Mouse (Mus musculus) T-helper 1 cell (primary cell): Measurements from ENCODE around the gene Chchd4.
"Not testable (repeated sequence)": the region's sequence is repeated elsewhere in the genome, so short reads cannot be mapped to it uniquely, and the experiment has no call there.

ENCODE experiments used
- in situ Hi-C: fragments of 300-600 bp; cut with MboI, MseI; formaldehyde crosslinking; loops from one replicate; pipeline ENCODE4 v1.15.1; 2025; ENCODE audit warnings: high pct_unique_total_duplicates

Chchd4 gene

DNA sequence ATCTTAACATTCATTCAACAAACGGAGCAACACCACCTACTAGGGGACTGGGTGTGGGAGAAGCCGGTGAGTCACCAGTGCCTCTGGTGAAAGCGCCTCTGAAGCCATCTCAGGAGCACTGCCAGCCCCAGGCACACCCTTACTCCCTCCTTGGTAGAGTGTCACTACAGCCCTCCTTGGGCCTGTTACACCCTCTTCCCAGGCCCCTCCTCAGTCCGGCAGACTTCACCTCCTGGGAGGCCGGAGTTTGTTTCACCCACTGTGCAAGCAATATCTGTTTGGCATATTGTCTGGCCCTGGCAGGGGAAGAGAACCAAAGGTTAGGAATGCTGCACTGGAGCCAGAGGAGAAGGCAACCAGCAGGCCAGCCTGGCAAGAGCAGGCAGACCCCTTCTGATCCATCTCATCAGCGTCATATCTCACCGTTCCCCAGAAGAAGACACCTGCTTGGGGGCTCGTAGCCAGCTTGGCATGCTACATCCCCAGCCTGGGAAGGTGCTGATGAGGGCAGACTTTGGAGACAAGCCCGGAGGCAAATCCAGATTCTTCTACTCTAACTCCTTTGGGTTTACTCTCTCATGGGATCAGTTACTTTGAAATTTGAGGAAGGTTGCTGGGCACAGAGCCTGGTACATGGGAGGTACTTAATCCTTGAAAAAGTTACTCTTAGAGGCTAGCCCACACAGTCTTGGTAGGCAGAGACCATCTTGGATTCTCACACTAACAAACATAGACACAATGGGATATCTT is 1.3 kb upstream of the Chchd4 start:
- in situ Hi-C loops, result no loop called here

GRCm38 (mm10) chr6:91473805-91474440 is 577 bp upstream of the Chchd4 start:
- in situ Hi-C loops, result no loop called here

- in situ Hi-C loops, result no loop called here
Measured at GRCm38 (mm10) chr6:91472319-91472718, 1.0 kb downstream of the Chchd4 start.

- in situ Hi-C loops, result not testable (repeated sequence)
Measured at GRCm38 (mm10) chr6:91471427-91471826, 1.9 kb downstream of the Chchd4 start.

DNA sequence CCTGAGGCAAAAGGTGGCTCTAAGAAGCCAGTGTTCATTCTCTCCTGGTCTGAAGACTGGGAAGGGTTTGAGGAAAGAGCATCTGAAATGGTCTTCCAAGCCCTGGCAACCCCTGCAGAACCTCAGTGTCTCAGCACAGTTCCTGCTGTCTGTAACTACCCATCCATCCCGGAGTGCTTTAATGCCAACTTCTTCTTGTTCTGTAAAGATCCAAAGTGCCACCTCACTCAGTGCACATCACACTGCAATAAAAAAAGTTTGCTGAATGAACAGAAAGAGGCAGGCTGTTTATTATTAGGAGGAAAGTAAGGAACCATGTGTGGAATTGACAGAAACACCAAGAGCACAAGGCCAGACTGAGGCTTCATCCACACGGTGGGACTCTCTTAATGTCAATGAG is 2.6 kb downstream of the Chchd4 start:
- in situ Hi-C loops, result no loop called here

DNA sequence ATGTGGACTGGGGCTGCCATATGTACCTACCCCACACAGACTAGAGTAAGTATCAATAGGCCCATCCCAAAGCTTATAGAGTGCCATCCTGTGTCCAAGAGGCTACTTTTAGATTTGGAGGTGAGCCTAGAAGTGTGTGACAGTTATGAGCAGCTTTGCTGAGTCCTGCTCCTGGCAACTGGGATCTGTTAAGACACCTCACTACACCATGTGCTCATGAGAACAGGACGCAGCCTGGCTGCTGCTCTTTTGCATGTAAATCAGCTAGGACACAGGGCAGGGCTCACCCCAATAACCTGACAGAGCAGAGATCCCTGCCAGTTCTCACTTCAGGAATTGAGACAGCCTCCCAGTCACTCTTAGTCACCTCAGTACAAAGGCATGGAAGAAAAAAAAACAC is 6.2 kb downstream of the Chchd4 start:
- in situ Hi-C loops, result no loop called here

DNA sequence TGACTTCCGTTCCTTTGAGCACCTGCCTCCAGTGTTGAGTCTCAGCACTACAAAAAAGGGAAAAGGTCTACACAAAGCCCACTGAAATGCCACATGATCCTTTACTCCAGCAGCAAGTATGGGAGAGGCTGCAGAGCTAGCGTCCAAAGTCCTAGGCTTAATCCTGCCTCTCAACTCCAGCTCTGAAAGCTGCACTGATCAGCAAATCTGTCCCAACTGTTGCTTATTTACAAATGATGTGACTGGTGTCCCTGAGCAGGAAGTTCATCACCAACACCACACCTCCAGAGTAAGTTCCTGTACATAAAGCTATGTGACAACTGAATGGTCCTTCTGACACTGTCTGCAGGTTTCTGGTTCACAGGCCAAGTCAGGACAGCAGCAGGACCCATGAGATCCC is 7.6 kb downstream of the Chchd4 start:
- in situ Hi-C loops, result no loop called here

DNA sequence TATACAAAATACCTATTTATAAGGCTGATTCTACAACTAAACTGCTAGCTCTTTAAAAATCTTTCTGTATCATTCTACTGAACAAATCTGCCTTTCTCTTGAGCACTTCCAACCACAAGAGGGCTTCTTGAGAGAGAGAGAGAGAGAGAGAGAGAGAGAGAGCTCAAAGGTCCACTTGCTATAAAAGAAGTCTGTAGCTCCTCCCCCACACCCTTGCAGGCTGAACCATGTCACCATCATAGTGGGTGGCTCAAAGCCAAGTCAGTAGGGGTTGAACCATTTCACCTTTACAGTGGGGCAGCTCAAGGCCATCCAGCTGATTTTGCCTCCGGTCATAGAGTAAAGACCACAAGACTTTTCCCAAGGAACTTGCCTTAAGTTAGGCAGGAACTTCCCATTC is 13.9 kb downstream of the Chchd4 start:
- in situ Hi-C loops, result no loop called here

GRCm38 (mm10) chr6:91454546-91454945 is 18.8 kb downstream of the Chchd4 start:
- in situ Hi-C loops, result no loop called here

- in situ Hi-C loops, result no loop called here
Measured at GRCm38 (mm10) chr6:91452056-91452455, 21.3 kb downstream of the Chchd4 start.

DNA sequence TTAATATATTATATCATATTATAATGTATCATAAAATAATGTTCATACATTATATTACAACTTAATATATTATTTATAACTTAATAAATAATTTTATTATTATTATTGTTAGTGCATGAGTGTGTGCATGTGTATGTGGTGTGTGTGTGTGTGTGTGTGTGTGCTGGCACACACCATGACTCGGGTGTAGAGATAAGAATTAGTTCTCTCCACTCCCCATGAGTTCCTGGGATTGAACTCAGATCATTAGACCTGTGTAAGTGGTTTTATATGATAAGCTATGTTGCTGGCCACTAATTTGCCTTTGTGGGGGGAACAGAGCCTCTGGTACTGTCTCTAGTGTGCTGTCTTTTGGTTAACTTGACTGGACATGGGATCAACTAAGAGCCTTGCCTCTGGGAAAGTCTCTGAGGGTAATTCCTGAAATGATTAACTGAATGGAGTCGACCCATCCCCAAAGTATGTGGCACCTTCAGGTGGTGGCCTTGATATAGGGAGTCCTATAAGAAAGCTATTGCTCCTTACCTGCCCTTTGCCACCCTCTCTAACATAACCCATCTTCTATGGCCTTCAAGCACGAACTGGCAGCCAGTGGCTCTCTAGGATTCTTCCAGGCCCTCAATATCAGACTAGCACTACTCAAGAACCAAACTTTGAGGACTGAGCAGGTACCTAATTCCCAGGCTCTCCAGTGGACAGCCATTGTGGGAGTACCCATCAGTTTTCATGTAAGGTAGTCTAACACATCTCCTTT is 23.7 kb downstream of the Chchd4 start:
- in situ Hi-C loops, result loop anchor here (5.0 kb wide), 1 partner anchor 528 kb away; the partner anchor contains the start of gene Fgd5

GRCm38 (mm10) chr6:91445316-91445715 is 28.0 kb downstream of the Chchd4 start:
- in situ Hi-C loops, result loop anchor here (5.0 kb wide), 1 partner anchor 532 kb away; the partner anchor contains the start of gene Fgd5

GRCm38 (mm10) chr6:91441145-91441662 is 32.1 kb downstream of the Chchd4 start:
- in situ Hi-C loops, result no loop called here

GRCm38 (mm10) chr6:91440474-91441144 is 32.7 kb downstream of the Chchd4 start:
- in situ Hi-C loops, result no loop called here

GRCm38 (mm10) chr6:91424151-91424550 is 49.2 kb downstream of the Chchd4 start:
- in situ Hi-C loops, result no loop called here

DNA sequence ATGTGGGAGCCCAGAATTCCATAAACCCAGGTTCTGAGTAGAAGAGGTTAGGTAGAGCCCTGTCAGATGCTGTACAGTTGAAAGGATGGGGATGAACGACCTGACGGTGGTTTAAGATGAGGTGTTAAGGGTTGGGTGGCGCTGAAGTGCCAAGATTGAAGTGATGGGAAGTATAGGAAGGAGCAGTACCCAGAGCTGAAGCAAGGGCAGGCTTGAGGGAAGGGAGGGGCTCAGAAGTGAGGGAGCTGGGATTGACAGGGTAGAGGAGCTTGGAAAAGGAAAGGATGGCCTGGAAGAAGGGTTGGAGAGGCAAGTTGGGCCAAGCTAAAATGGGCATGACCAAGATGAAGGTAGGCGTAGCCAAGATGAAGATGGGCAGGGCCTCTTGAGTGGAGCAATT is 51.7 kb downstream of the Chchd4 start:
- in situ Hi-C loops, result no loop called here

DNA sequence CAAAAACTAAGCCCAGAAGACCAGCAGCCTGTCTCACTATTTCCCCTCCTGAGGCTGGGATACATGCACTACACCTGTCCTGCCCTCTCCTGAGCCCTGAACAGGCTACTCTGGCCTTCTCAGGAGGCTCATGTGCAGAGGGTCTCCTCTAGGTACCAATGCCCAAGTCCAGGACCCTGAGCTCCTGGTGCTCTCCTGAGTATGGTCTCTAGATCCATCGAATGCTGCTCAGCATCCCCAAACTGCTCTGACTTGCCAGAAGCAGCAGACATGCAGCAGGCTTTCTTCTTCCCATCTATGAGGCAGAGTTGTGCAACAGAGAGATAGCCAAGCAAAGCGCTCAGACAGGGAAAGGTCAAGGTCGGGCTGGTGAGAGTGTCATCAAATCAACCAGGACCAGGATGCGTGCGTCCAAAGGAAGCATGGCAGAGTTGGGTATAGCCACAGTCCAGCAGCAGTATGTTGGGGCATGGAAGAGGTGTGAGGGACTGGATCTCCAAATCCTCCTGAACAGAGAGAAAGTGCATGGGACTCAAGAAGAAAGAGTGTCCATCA is 56.0 kb downstream of the Chchd4 start:
- in situ Hi-C loops, result no loop called here

GRCm38 (mm10) chr6:91416146-91416545 is 57.2 kb downstream of the Chchd4 start:
- in situ Hi-C loops, result no loop called here

- in situ Hi-C loops, result loop anchor here (5.0 kb wide), 1 partner anchor 128 kb away; no protein-coding TSS in a partner anchor
Measured at GRCm38 (mm10) chr6:91414890-91415289, 58.5 kb downstream of the Chchd4 start.
